Mouse (Mus musculus) C2C12 (cell line): Measurements from ENCODE around the gene Ppa1. TPM values are rescaled to one million over a fixed set of nuclear protein-coding genes. Genes with fewer than 3 reads are reported as not detected.

Experiments used
- H3K27me3 ChIP-seq: one replicate; pipeline ENCODE4 v1.6.1; 2011; ENCODE audit not compliant: control insufficient read depth, insufficient read depth, insufficient read length
- H3K36me3 ChIP-seq: one replicate; pipeline ENCODE4 v1.6.1; 2011; ENCODE audit not compliant: control insufficient read depth, insufficient read depth
- H3K4me3 ChIP-seq: one replicate; pipeline ENCODE4 v1.5.1; 2011; ENCODE audit warnings: mild to moderate bottlenecking, control low read depth; ENCODE audit not compliant: poor library complexity, insufficient read depth, severe bottlenecking
- H3K79me2 ChIP-seq: one replicate; pipeline ENCODE4 v1.6.1; 2011; ENCODE audit not compliant: control insufficient read depth, insufficient read depth
- H3K79me3 ChIP-seq: one replicate; pipeline ENCODE4 v1.6.1; 2011; ENCODE audit warnings: low read depth, control low read depth
- H3ac ChIP-seq: one replicate; pipeline ENCODE3; 2011; ENCODE audit warnings: low read depth; ENCODE audit not compliant: control insufficient read depth, insufficient read length
- CEBPB ChIP-seq: IDR thresholded peaks from one replicate; pipeline ENCODE4 v1.6.1; 2011; ENCODE audit warnings: low read depth, mild to moderate bottlenecking, control low read depth, moderate library complexity
- CTCF ChIP-seq: IDR thresholded peaks from one replicate; pipeline ENCODE4 v1.5.1; 2011; ENCODE audit not compliant: control insufficient read depth, insufficient read depth, insufficient read length
- FOSL1 ChIP-seq: IDR thresholded peaks from one replicate; pipeline ENCODE4 v1.8.0; 2011; ENCODE audit warnings: mild to moderate bottlenecking, low read length; ENCODE audit not compliant: poor library complexity, insufficient read depth, severe bottlenecking
- MAX ChIP-seq: IDR thresholded peaks from one replicate; pipeline ENCODE4 v1.6.1; 2011; ENCODE audit warnings: mild to moderate bottlenecking, control low read depth
- MYOD1 ChIP-seq: IDR thresholded peaks from one replicate; pipeline ENCODE4 v1.6.1; 2011; ENCODE audit warnings: low read depth; ENCODE audit not compliant: control insufficient read depth, insufficient read length
- MYOG ChIP-seq: IDR thresholded peaks from one replicate; pipeline ENCODE4 v1.6.1; 2011; ENCODE audit not compliant: control insufficient read depth, insufficient read length; ENCODE audit errors: extremely low read depth
- USF1 ChIP-seq: IDR thresholded peaks from one replicate; pipeline ENCODE4 v1.6.1; 2011; ENCODE audit warnings: low read depth, mild to moderate bottlenecking, control low read depth, moderate library complexity
- polyA plus RNA-seq: library from polyadenylated mRNA; unstranded; fragments of >200 nt; fragmentation: generic; extraction: Trizol; gene quantifications from one replicate; pipeline ENCODE4 v1.2.1, GENCODE M21; 2012; ENCODE audit warnings: missing spikeins

Ppa1 gene
- polyA plus RNA-seq, 1 experiment, result 189 TPM

GRCm38 (mm10) chr10:61695703-61696559 lies 47.6 kb downstream of the Ppa1 start:
- Histone ChIP-seq H3K27me3 (no peaks in the 10 kb centered on the region), H3K79me3 (peaks cover 2% of the 10 kb centered on the region), H3K36me3 (peaks cover 29% of the 10 kb centered on the region), H3K4me3 (peak overlapping the region; percentile 45), H3ac (peak overlapping the region; percentile 77), H3K79me2 (peaks cover 13% of the 10 kb centered on the region)
- TF ChIP-seq CEBPB (no peak), MYOG (no peak), USF1 (no peak), FOSL1 (no peak), CTCF (no peak), MYOD1 (no peak), MAX (no peak)

GRCm38 (mm10) chr10:61696560-61696823 lies 48.1 kb downstream of the Ppa1 start:
- peaks cover 13% of the 10 kb centered on the region for H3K79me2 ChIP-seq
- peaks cover 25% of the 10 kb centered on the region for H3K36me3 ChIP-seq
- H3ac ChIP-seq, result peak overlapping the region; percentile 77
- peak overlapping the region; percentile 45 for H3K4me3 ChIP-seq
- H3K27me3 ChIP-seq, result no peaks in the 10 kb centered on the region
- H3K79me3 ChIP-seq, result peaks cover 2% of the 10 kb centered on the region
- no peak for TF ChIP-seq MYOG
- TF ChIP-seq USF1, result no peak
- TF ChIP-seq MAX, result no peak
- no peak for TF ChIP-seq FOSL1
- TF ChIP-seq CEBPB, result no peak
- no peak for TF ChIP-seq CTCF
- no peak for TF ChIP-seq MYOD1

DNA sequence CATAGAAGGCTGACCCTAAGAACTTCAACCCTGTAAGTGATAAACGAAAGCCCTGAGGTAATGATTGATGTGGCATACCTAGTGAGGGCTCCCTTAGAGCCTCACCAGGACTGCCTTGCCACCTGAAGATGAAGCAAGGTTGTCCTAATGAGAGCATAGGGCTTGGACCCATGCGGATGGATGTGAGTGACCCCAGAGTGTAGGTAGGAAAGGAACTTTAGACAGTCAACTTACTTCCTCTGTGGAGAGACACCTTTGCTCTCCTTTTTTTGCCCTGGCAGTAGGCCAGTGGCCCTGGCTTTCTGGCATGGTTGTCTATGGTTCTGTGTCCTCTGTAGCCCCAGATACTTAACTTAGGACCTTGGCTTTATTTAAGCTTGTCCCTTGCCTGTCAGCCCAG lies 48.7 kb downstream of the Ppa1 start:
- TF ChIP-seq MYOG (no peak), CTCF (no peak), MAX (no peak), USF1 (no peak), MYOD1 (no peak), FOSL1 (no peak), CEBPB (no peak)
- H3K27me3 ChIP-seq, result no peaks in the 10 kb centered on the region
- H3ac ChIP-seq, result no peak overlapping the region
- peaks cover 2% of the 10 kb centered on the region for H3K79me3 ChIP-seq
- peaks cover 20% of the 10 kb centered on the region for H3K36me3 ChIP-seq
- H3K4me3 ChIP-seq, result no peak overlapping the region
- peaks cover 13% of the 10 kb centered on the region for H3K79me2 ChIP-seq

- Histone ChIP-seq H3K4me3 (no peak overlapping the region), H3K79me3 (no peaks in the 10 kb centered on the region), H3K27me3 (no peaks in the 10 kb centered on the region), H3K36me3 (no peaks in the 10 kb centered on the region), H3ac (no peak overlapping the region), H3K79me2 (no peaks in the 10 kb centered on the region)
- TF ChIP-seq FOSL1, result no peak
- TF ChIP-seq MAX, result no peak
- no peak for TF ChIP-seq MYOG
- no peak for TF ChIP-seq MYOD1
- TF ChIP-seq CEBPB, result no peak
- no peak for TF ChIP-seq USF1
Measured at GRCm38 (mm10) chr10:61704663-61705062, 56.3 kb downstream of the Ppa1 start.

DNA sequence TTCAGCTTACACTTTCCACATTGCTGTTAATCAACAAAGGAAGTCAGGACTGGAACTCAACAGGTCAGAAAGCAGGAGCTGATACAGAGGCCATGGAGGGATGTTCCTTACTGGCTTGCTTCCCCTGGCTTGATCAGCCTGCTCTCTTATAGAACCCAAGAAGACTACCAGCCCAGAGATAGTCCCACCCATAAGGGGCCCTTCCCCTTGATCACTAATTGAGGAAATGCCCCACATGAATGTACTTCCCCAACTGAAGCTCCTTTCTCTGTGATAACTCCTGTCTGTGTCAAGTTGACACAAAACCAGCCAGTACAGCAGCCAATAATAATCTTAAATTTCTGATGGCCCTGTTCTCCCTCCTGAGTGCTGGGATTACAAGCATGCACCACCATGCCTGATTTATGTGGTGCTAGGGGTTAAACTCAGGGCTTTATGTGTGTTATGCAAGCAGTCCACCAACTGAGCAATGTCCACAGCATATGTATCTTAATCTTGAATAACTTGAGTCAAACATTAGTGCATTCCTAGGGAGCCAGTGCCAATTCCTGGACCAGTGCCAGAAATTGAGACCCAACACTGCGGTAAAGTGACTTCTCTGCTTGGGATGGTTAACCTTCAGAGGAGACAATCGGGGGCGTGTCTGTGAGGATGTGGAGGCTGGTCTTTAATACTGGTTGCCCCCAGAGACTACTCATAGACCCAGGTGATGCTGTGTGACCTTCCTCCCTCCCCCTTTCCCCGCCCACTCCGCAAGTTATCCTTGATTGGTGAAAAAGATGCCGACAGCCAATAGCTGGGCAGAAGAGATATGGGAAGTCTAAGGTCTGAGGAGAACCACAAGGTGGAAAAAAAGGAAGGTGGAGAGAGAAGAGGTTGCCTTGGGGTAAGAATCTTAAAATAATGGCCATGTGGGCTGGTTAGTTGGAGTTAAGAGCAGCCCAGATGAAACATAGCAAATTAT lies 58.3 kb downstream of the Ppa1 start:
- H3K4me3 ChIP-seq, result no peak overlapping the region
- no peaks in the 10 kb centered on the region for H3K36me3 ChIP-seq
- no peaks in the 10 kb centered on the region for H3K79me3 ChIP-seq
- peaks cover 3% of the 10 kb centered on the region for H3K27me3 ChIP-seq
- TF ChIP-seq CTCF (no peak), MYOD1 (no peak), CEBPB (no peak), USF1 (no peak), FOSL1 (no peak), MYOG (no peak), MAX (no peak)
- H3ac ChIP-seq, result no peak overlapping the region
- no peaks in the 10 kb centered on the region for H3K79me2 ChIP-seq
